Mouse (Mus musculus) right cerebral cortex, postnatal 36 days (tissue): ENCODE results near the gene Yjefn3.
"Not testable (repeated sequence)": the region's sequence is repeated elsewhere in the genome, so short reads cannot be mapped to it uniquely, and the experiment has no call there.

ENCODE experiments used
- DNase-seq, 2 experiments: peaks; one replicate each; pipeline ENCODE4 v3.0.0; 2022; ENCODE audit warnings: low spot score in 2 of 2, mixed read lengths in 1 of 2

Gene Yjefn3

GRCm38 (mm10) chr8:69902163-69903062 lies at the start of gene Yjefn3, which contains the start of the genes Tssk6 and Ndufa13:
TSS of gene Yjefn3 (minus strand) at chr8:69902712.
TSS of gene Tssk6 (plus strand) at chr8:69902184.
TSS of gene Ndufa13 (minus strand) at chr8:69902558.
- DNase-seq = no peak

- no peak for DNase-seq
These were observed 47.8 kb upstream of the Yjefn3 start for GRCm38 (mm10) chr8:69950300-69950699.

- DNase-seq = not testable (repeated sequence)
These were observed 40.0 kb upstream of the Yjefn3 start for GRCm38 (mm10) chr8:69942495-69942894.

GRCm38 (mm10) chr8:69940386-69940785 lies 37.9 kb upstream of the Yjefn3 start:
- no peak for DNase-seq

GRCm38 (mm10) chr8:69939633-69940032 lies 37.1 kb upstream of the Yjefn3 start:
- no peak for DNase-seq

- no peak for DNase-seq
These were observed 35.9 kb upstream of the Yjefn3 start for GRCm38 (mm10) chr8:69938245-69938982.

- no peak for DNase-seq
These were observed 35.0 kb upstream of the Yjefn3 start for GRCm38 (mm10) chr8:69937466-69937865.

- no peak for DNase-seq
These were observed 33.7 kb upstream of the Yjefn3 start for GRCm38 (mm10) chr8:69936050-69936794.

GRCm38 (mm10) chr8:69935431-69935830 lies 32.9 kb upstream of the Yjefn3 start:
- no peak for DNase-seq

GRCm38 (mm10) chr8:69934582-69934981 lies 32.1 kb upstream of the Yjefn3 start:
- no peak for DNase-seq

- DNase-seq = no peak
These were observed 31.3 kb upstream of the Yjefn3 start for GRCm38 (mm10) chr8:69933811-69934210.

GRCm38 (mm10) chr8:69926901-69927300 lies 24.4 kb upstream of the Yjefn3 start:
- DNase-seq = no peak

- DNase-seq = no peak
These were observed 21.5 kb upstream of the Yjefn3 start for GRCm38 (mm10) chr8:69923986-69924385.

- DNase-seq = no peak
These were observed 18.6 kb upstream of the Yjefn3 start for GRCm38 (mm10) chr8:69921141-69921540.

GRCm38 (mm10) chr8:69919876-69920662 lies 17.6 kb upstream of the Yjefn3 start:
- DNase-seq = no peak

GRCm38 (mm10) chr8:69919010-69919409 lies 16.5 kb upstream of the Yjefn3 start:
- peak; percentile 49 to 50 for DNase-seq

GRCm38 (mm10) chr8:69918506-69918905 lies 16.0 kb upstream of the Yjefn3 start:
- no peak for DNase-seq

GRCm38 (mm10) chr8:69915748-69916147 lies 13.2 kb upstream of the Yjefn3 start:
- DNase-seq = no peak

GRCm38 (mm10) chr8:69914526-69914925 lies 12.0 kb upstream of the Yjefn3 start:
- no peak for DNase-seq

GRCm38 (mm10) chr8:69912478-69913074 lies 10.1 kb upstream of the Yjefn3 start:
- DNase-seq = peak in 1 of 2 experiments; percentile 70

- DNase-seq = no peak
These were observed 9.4 kb upstream of the Yjefn3 start for GRCm38 (mm10) chr8:69911917-69912316.
